Comparison of ENCODE assay signal across 8 mouse cellular contexts in genomic region chr3:103913451-103913961, GRCm38 (mm10). TPM values are rescaled to one million over a fixed set of nuclear protein-coding genes. Genes with fewer than 3 reads are reported as not detected.
A peak's percentile ranks its signal among the peaks of the same experiment; 100 is the strongest.
DNase-seq lines count a peak whose midpoint lies in the region; ATAC-seq lines count a peak whose summit lies in the region.

No protein-coding gene starts in this region.

- no peaks in the 10 kb centered on the region for H3K27me3 ChIP-seq in kidney, embryonic 14.5 days (ENCODE audit: control insufficient read depth, insufficient read depth, low read length)

- WGBS in kidney, embryonic 14.5 days = 6% methylated on average over 11 of the region's 11 CpGs
- 2% methylated on average over 11 of the region's 11 CpGs for WGBS in macrophage (ENCODE audit: missing documents)

- peak overlapping the region; percentile 99 for H3K4me3 ChIP-seq in kidney, embryonic 14.5 days (ENCODE audit: low read length)
- peak overlapping the region; percentile 58 for H3K4me3 ChIP-seq in macrophage (ENCODE audit: inconsistent target)

- no peaks in the 10 kb centered on the region for H3K36me3 ChIP-seq in kidney, embryonic 14.5 days (ENCODE audit: control insufficient read depth, insufficient read depth, low read length)
- H3K36me3 ChIP-seq in macrophage (ENCODE audit: inconsistent target) = no peaks in the 10 kb centered on the region

- peaks cover 35% of the 10 kb centered on the region for H3K79me2 ChIP-seq in macrophage (ENCODE audit: inconsistent target)

- H3K9ac ChIP-seq in kidney, embryonic 14.5 days (ENCODE audit: low read depth, low read length) = peak overlapping the region; percentile 59

- peak; percentile 66 for ATAC-seq in erythroblast, adult 5-6 weeks (replicated peaks; ENCODE audit: low FRiP score, poor library complexity, severe bottlenecking)
- no peak for ATAC-seq in kidney, embryonic 14.5 days (ENCODE audit: low FRiP score, low TSS enrichment)

- DNase-seq in kidney, adult 8-10 months = peak; percentile 14 to 28
- DNase-seq in kidney, adult 18-20 months = no peak
- peak; percentile 12 for DNase-seq in MN1 (ENCODE audit: low spot score)
- peak; percentile 64 for DNase-seq in thymus, postnatal 4 days
- DNase-seq in frontal cortex, postnatal 36 days (ENCODE audit: low spot score in 2 of 2) = no peak

- H3K9me3 ChIP-seq in kidney, embryonic 14.5 days (ENCODE audit: control insufficient read depth, low read length) = no peaks in the 10 kb centered on the region

- H3K27ac ChIP-seq in kidney, embryonic 14.5 days (ENCODE audit: low read depth, low read length) = peak overlapping the region; percentile 86
- peak overlapping the region; percentile 69 for H3K27ac ChIP-seq in macrophage

- H3K4me1 ChIP-seq in kidney, embryonic 14.5 days (ENCODE audit: control insufficient read depth, insufficient read depth, low read length) = peaks cover 13% of the 10 kb centered on the region

- H3K4me2 ChIP-seq in kidney, embryonic 14.5 days (replicated peaks; ENCODE audit: low read depth, low read length) = peak overlapping the region; percentile 63

RNA-seq across cellular contexts. Expression of gene Rsbn1, which starts 0.4 kb away (rescaled TPM):
- total RNA-seq in erythroblast, adult 5-6 weeks (2015; ENCODE audit: low replicate concordance) = 10.9 and 16.3 TPM in 2 replicates
- total RNA-seq in erythroblast, adult 5-6 weeks (2017; ENCODE audit: low replicate concordance) = 13.8 and 15.0 TPM in 2 replicates
- 13.2 and 13.3 TPM in 2 replicates for polyA plus RNA-seq in kidney, embryonic 14.5 days (2014; fragmentation: Nextera tagmentation; extraction: Ambion mirVana)
- 10 to 100 TPM in 24 of 26 experiments, 1 to 10 TPM in 2; 8.7 to 86.0 (median 27.5) TPM for total RNA-seq in macrophage (2018; cell fraction: chromatin; rRNA removed)
- total RNA-seq in macrophage (2018; cell fraction: cytosol; rRNA removed) = 10 to 100 TPM in 23 of 26 experiments, 1 to 10 TPM in 3; 8.6 to 24.5 (median 12.6) TPM
- total RNA-seq in macrophage (2018; cell fraction: nucleus; rRNA removed) = 10 to 100 TPM; 12.1 to 69.1 (median 29.5) TPM
- 7.3 to 9.9 TPM (median 7.8 TPM) in 3 replicates for polyA plus RNA-seq in macrophage (2018)

RNA-seq across cellular contexts. Expression of gene Ptpn22, which starts 53.9 kb away (rescaled TPM):
- 53.4 and 60.0 TPM in 2 replicates for total RNA-seq in erythroblast, adult 5-6 weeks (2015; ENCODE audit: low replicate concordance)
- 10.7 and 19.7 TPM in 2 replicates for total RNA-seq in erythroblast, adult 5-6 weeks (2017; ENCODE audit: low replicate concordance)
- 0.26 and 0.92 TPM in 2 replicates for polyA plus RNA-seq in kidney, embryonic 14.5 days (2014; fragmentation: Nextera tagmentation; extraction: Ambion mirVana)
- total RNA-seq in macrophage (2018; cell fraction: chromatin; rRNA removed) = 100 to 1,000 TPM in 3 of 26 experiments, 10 to 100 TPM in 22, 1 to 10 TPM in 1; 8.8 to 119 (median 53.3) TPM
- total RNA-seq in macrophage (2018; cell fraction: cytosol; rRNA removed) = 10 to 100 TPM; 16.1 to 56.1 (median 36.7) TPM
- 10 to 100 TPM; 13.7 to 89.5 (median 30.4) TPM for total RNA-seq in macrophage (2018; cell fraction: nucleus; rRNA removed)
- polyA plus RNA-seq in macrophage (2018) = 18.6 to 55.2 TPM (median 22.4 TPM) in 3 replicates

RNA-seq across cellular contexts. Expression of gene Phtf1, which starts 54.4 kb away (rescaled TPM):
- 2.7 and 3.7 TPM in 2 replicates for total RNA-seq in erythroblast, adult 5-6 weeks (2015; ENCODE audit: low replicate concordance)
- total RNA-seq in erythroblast, adult 5-6 weeks (2017; ENCODE audit: low replicate concordance) = 5.6 and 21.0 TPM in 2 replicates
- polyA plus RNA-seq in kidney, embryonic 14.5 days (2014; fragmentation: Nextera tagmentation; extraction: Ambion mirVana) = 27.3 and 37.6 TPM in 2 replicates
- total RNA-seq in macrophage (2018; cell fraction: chromatin; rRNA removed) = 10 to 100 TPM; 24.4 to 98.5 (median 36.3) TPM
- 10 to 100 TPM in 13 of 26 experiments, 1 to 10 TPM in 13; 5.8 to 14.8 (median 10.2) TPM for total RNA-seq in macrophage (2018; cell fraction: cytosol; rRNA removed)
- 10 to 100 TPM in 25 of 26 experiments, 1 to 10 TPM in 1; 7.7 to 78.7 (median 22.0) TPM for total RNA-seq in macrophage (2018; cell fraction: nucleus; rRNA removed)
- 10.5 to 13.4 TPM (median 13.3 TPM) in 3 replicates for polyA plus RNA-seq in macrophage (2018)

Comparison
In these comparisons a context has a peak if more than half of its experiments do, and no peak if none do; other contexts are left out.
1. DNase-seq: peak in kidney, adult 8-10 months (2 of 2), MN1 (single experiment) and thymus, postnatal 4 days (single experiment); none in kidney, adult 18-20 months (single experiment) and frontal cortex, postnatal 36 days (0 of 2).
2. RNA of gene Ptpn22, which starts 53.9 kb away (polyA plus RNA-seq): 18.6 to 55.2 TPM in macrophage; 0.26 to 0.92 TPM in kidney, embryonic 14.5 days; every median in the first group is over 10 times any median in the second.